Mouse (Mus musculus) intestine, postnatal 0 days (tissue): Measurements from ENCODE around the gene Mtfr1l. TPM values are rescaled to one million over a fixed set of nuclear protein-coding genes. Genes with fewer than 3 reads are reported as not detected.
"Not testable (repeated sequence)": the region's sequence is repeated elsewhere in the genome, so short reads cannot be mapped to it uniquely, and the experiment has no call there.

ENCODE experiments used
- ATAC-seq: fragments of 200-750 bp; cut with Nextera tagmentation; 2 replicates; pipeline ENCODE4 v1.8.0; 2017; ENCODE audit warnings: mild to moderate bottlenecking, moderate TSS enrichment, moderate library complexity
- H3K27ac ChIP-seq: fragments of 300-500 bp; sonication (generic); 2 replicates; pipeline ENCODE4 v1.5.1; 2014; ENCODE audit warnings: mild to moderate bottlenecking, low read depth, low read length, moderate library complexity
- H3K27me3 ChIP-seq: fragments of 300-500 bp; sonication (generic); replicated peaks from 2 replicates; pipeline ENCODE4 v1.6.1; 2014; ENCODE audit warnings: low read length, mixed read lengths; ENCODE audit not compliant: control insufficient read depth, insufficient read depth
- H3K36me3 ChIP-seq: fragments of 300-500 bp; sonication (generic); 2 replicates; pipeline ENCODE4 v1.6.1; 2014; ENCODE audit warnings: mild to moderate bottlenecking, moderate library complexity; ENCODE audit not compliant: control insufficient read depth, insufficient read depth
- H3K4me1 ChIP-seq: fragments of 300-500 bp; sonication (generic); replicated peaks from 2 replicates; pipeline ENCODE4 v1.6.1; 2014; ENCODE audit warnings: antibody characterized with exemption, low read length, mixed read lengths; ENCODE audit not compliant: control insufficient read depth, insufficient read depth
- H3K4me2 ChIP-seq: fragments of 300-500 bp; sonication (generic); replicated peaks from 2 replicates; pipeline ENCODE4 v1.6.1; 2014; ENCODE audit warnings: low read depth, mild to moderate bottlenecking, moderate library complexity
- H3K4me3 ChIP-seq: fragments of 300-500 bp; sonication (generic); 2 replicates; pipeline ENCODE4 v1.5.1; 2014; ENCODE audit warnings: low read depth, low read length
- H3K9ac ChIP-seq: fragments of 300-500 bp; sonication (generic); 2 replicates; pipeline ENCODE4 v1.6.1; 2014; ENCODE audit warnings: mild to moderate bottlenecking, low read depth, low read length
- H3K9me3 ChIP-seq: fragments of 300-500 bp; sonication (generic); 2 replicates; pipeline ENCODE4 v1.6.1; 2016; ENCODE audit warnings: mixed run types; ENCODE audit not compliant: control insufficient read depth
- CTCF ChIP-seq: sonication (generic); IDR thresholded peaks from 2 replicates; pipeline ENCODE4 v1.5.1; 2016; ENCODE audit warnings: low read depth, mild to moderate bottlenecking, control low read depth, antibody characterized with exemption, moderate library complexity
- WGBS: fragments of 180-500 bp; shearing (Covaris S2); extraction: QIAGEN DNeasy Blood & Tissue Kit; methylation state at CpG from one replicate; pipeline ENCODE4 v1.1.7; 2014; 5-methylcytosine and 5-hydroxymethylcytosine counted together
- polyA plus RNA-seq: library from polyadenylated mRNA; unstranded; fragments of >200 nt; fragmentation: Nextera tagmentation; extraction: Ambion mirVana; gene quantifications from 2 replicates; pipeline ENCODE4 v1.2.1, GENCODE M21; 2015

The Mtfr1l gene
- polyA plus RNA-seq, 1 experiment from 2014 or later = 84.5 TPM

DNA sequence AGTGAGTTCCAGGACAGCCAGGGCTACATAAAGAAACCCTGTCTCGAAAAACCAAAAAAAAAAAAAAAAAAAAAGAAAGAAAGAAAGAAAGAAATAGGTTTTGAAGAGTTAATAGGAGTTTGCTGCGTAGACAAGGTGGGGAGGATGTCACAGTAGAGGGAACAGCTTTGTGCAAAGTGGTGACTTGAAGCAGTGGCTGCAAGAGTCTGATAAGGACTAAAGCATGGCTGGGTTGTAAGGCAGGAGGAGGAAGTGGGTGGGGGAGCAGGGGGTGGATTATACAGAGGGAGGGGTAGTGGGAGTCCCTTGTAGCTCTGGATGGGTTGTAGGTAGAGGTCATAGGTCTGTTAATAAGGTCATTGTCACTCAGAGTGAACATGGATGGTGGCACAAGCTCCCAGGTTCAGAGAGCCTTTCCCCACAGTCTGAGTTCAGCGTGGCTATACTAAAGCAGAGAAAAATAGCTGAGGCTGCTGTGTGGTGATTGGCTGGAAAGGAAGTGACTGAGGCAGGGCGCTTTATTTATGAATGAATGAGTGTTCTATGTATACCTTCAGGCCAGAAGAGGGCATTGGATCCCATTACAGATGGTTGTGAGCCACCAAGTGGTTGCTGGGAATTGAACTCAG lies 29.1 kb downstream of the Mtfr1l start:
- H3K4me3 ChIP-seq = no peak overlapping the region
- H3K4me2 ChIP-seq = no peak overlapping the region
- no peak overlapping the region for H3K9ac ChIP-seq
- no peaks in the 10 kb centered on the region for H3K9me3 ChIP-seq
- no peaks in the 10 kb centered on the region for H3K27me3 ChIP-seq
- H3K27ac ChIP-seq = no peak overlapping the region
- H3K36me3 ChIP-seq = peaks cover 19% of the 10 kb centered on the region
- no peaks in the 10 kb centered on the region for H3K4me1 ChIP-seq
- TF ChIP-seq CTCF = no peak
- ATAC-seq = no peak
- 81% methylated on average over 3 of the region's 4 CpGs for WGBS

DNA sequence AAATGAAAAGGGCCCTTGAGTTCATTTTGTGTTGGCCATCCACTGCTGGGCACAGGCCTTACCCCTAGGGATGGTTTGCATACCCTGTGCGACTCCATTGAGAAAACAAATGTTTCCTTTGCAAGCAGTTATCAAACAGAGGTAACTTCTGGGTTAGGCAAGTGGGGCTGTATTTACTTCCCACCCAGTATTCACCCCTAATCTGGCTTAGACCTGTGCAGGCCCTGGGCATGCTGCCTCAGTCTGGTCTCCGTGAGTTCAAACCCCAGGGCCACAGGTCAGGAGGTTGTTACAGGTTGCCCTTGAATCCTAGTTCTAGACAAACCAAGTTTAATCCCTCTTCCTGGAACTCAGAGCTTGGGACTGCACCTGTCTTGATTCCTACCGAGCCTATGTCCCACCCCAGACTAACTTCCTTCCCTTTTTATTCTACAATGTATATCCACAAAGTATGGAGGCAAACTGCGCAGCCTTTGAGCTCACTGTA lies 29.8 kb downstream of the Mtfr1l start:
- H3K9ac ChIP-seq = no peak overlapping the region
- 85% methylated on average over 4 of the region's 4 CpGs for whole genome bisulfite sequencing
- H3K27me3 ChIP-seq = no peaks in the 10 kb centered on the region
- no peaks in the 10 kb centered on the region for H3K4me1 ChIP-seq
- H3K4me2 ChIP-seq = no peak overlapping the region
- no peaks in the 10 kb centered on the region for H3K9me3 ChIP-seq
- no peak overlapping the region for H3K27ac ChIP-seq
- ATAC-seq = no peak
- H3K36me3 ChIP-seq = peaks cover 19% of the 10 kb centered on the region
- no peak for TF ChIP-seq CTCF
- no peak overlapping the region for H3K4me3 ChIP-seq

DNA sequence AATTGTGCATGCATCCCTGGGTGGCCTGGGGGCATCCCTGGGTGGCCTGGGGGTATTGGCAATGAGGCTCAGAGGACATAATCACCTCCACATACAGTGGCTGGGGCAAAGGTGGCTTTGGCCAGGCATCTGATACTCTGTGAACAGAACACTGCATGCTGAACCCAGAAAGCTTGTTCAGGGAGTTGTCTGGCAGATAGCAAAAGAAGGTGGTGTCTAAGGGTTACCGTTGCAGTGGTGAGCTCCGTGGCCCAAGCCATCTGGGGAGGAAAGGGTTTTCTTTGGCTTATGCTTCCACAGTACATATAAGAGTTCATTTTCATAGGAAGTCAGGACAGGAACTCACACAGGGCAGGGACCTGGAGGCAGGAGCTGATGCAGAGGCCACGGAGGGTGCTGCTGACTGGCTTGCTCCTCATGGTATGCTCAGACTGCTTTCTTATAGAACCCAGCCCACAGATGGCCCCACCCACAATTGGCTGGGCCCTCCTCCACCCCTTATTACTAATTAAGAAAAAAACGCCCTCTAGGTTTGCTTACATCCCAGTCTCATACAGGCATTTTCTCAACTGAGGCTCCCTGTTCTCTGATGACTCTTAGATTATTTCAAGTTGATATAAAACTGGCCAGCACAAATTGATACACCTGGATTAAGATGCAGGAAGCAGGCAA lies 31.4 kb downstream of the Mtfr1l start:
- 73% methylated on average over 4 of the region's 4 CpGs for WGBS
- H3K27ac ChIP-seq = no peak overlapping the region
- no peak overlapping the region for H3K4me2 ChIP-seq
- H3K9me3 ChIP-seq = no peaks in the 10 kb centered on the region
- H3K4me3 ChIP-seq = no peak overlapping the region
- no peaks in the 10 kb centered on the region for H3K27me3 ChIP-seq
- TF ChIP-seq CTCF = no peak
- H3K4me1 ChIP-seq = no peaks in the 10 kb centered on the region
- H3K9ac ChIP-seq = no peak overlapping the region
- no peak for ATAC-seq
- H3K36me3 ChIP-seq = peaks cover 19% of the 10 kb centered on the region

DNA sequence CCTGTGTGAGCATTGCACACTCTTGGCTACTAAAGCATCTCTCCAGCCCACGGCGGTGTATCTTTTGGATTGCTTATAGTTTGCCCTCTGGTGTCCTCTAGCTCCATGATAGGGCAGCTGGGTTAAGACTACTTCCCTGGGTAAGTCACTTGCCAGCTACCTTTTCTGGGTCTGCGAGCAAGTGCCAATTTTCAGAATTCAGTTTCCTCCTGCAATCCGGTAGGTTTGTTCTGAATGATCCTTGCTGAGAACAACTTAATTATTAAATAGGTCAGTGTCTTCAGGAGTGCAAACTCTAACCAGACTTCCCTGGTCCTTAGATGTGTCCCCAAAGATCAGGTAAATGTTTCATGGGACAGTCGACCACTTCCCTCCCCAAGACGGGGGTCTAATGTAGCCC lies 34.1 kb downstream of the Mtfr1l start:
- Histone ChIP-seq H3K9ac (no peak overlapping the region), H3K4me1 (peaks cover 8% of the 10 kb centered on the region; the same call in 1 of the 2 replicates), H3K4me2 (no peak overlapping the region), H3K4me3 (no peak overlapping the region), H3K27ac (no peak overlapping the region), H3K9me3 (no peaks in the 10 kb centered on the region), H3K36me3 (no peaks in the 10 kb centered on the region), H3K27me3 (no peaks in the 10 kb centered on the region)
- no peak for ATAC-seq
- 88% methylated on average over 6 of the region's 6 CpGs for WGBS
- no peak for TF ChIP-seq CTCF

DNA sequence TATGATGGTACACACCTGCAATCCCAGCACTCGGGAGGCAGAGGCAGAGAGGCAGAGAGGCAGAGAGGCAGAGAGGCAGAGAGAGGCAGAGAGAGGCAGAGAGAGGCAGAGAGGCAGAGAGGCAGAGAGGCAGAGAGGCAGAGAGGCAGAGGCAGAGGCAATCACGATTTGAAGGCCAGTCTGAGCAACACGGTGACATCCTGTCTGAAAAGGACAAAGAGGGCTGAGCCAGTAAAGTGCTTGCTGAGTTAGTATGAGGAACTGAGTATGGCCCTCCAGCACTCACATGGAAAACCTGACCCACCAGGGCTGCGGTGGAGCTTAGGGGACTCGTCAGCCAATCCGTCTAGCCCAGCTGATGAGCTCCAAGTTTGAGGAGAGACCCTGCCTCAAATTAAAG lies 36.2 kb downstream of the Mtfr1l start:
- H3K4me3 ChIP-seq, H3K27me3 ChIP-seq, H3K9me3 ChIP-seq, H3K9ac ChIP-seq, ATAC-seq, H3K27ac ChIP-seq, H3K36me3 ChIP-seq: not testable (repeated sequence)
- Histone ChIP-seq H3K4me2 (peak overlapping the region; percentile 86; the same call in 1 of the 2 replicates), H3K4me1 (peaks cover 15% of the 10 kb centered on the region; the same call in 1 of the 2 replicates)
- WGBS = 78% methylated on average over 6 of the region's 6 CpGs

DNA sequence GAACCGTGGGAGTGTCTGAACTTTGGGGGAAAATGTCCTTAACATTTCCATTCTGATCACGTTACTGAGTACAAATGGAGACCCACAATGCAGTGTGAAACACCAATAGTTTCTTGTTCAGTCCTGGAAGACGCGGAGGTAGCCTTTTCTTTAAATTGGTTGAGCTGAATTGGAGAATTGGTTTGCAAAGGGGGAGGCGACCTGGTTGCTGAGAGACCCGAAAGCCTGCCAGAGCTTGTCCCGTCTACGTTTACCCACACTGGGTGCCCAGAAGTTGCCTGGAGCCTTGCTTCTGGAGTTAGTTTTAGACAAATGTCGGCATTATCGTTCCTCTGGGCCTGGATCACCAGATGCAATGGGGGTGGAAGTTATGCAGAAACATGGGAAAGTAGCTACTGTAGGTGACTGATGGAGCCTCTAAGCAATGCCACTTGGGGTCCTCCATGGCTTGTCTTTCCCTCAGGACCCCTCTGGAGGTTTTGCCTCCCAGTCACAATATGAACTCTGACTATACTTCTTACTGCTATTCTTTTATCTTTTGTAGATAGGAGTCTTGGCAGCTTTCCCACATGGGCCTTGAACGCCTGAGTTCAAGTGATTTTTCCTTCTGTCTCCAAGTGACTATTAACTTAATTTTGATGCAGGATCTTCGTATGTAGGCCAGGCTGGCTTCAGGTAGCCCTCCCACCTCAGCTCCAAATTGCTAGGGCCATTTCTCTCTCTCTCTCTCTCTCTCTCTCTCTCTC lies 37.0 kb downstream of the Mtfr1l start:
- Histone ChIP-seq H3K4me1 (peaks cover 20% of the 10 kb centered on the region; the same call in 1 of the 2 replicates), H3K27ac (no peak overlapping the region), H3K4me3 (peak overlapping the region; percentile 46), H3K9ac (peak overlapping the region; percentile 31; the same call in 1 of the 2 replicates), H3K9me3 (no peaks in the 10 kb centered on the region), H3K27me3 (no peaks in the 10 kb centered on the region), H3K36me3 (no peaks in the 10 kb centered on the region), H3K4me2 (peak overlapping the region; percentile 86)
- ATAC-seq = no peak
- no peak for TF ChIP-seq CTCF
- 69% methylated on average over 12 of the region's 12 CpGs for WGBS
